In the genomic region with DNA sequence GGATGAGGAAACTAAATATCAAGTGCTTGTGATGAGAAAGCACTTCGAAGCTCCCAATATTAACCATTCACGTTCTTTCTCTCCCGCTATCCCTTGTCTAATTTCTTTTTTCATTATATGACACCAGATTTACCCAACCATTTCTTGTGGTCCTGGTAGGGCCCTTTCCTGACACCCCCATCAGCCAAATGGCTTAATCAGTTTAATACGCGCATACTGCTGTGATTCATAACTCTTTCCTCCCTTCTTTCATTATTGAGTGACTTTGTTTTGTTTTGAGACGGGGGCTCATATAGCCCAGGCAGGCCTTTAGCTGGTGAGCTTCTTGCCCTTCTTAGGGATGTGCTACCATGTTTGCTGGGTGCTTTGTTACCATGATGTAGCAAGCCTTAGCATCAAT, we compare ENCODE assay signal across 9 mouse cellular contexts. TPM values are rescaled to one million over a fixed set of nuclear protein-coding genes. Genes with fewer than 3 reads are reported as not detected.
DNase-seq lines count a peak whose midpoint lies in the region; ATAC-seq and TF ChIP-seq lines count a peak whose summit lies in the region.
"Had no signal": no experiment of that assay in that cellular context is flagged by ENCODE, and none has a peak within 500 bp of the region (broad histone marks: within the 10 kb centered on the region; RNA-seq: fewer than 3 reads in every experiment).

No protein-coding gene starts in this region.

- DNase-seq in testis, postnatal 14 days (ENCODE audit: low spot score), result no peak
- no peak for DNase-seq in liver, embryonic 13.5 days
- DNase-seq in frontal cortex, postnatal 36 days (ENCODE audit: low spot score in 2 of 2), result no peak
- no peak for DNase-seq in frontal cortex, postnatal 14 days (ENCODE audit: low spot score in 2 of 2)
- no peak for DNase-seq in spleen, postnatal 10 days (ENCODE audit: low spot score in 2 of 2)

- no peak for TF ChIP-seq CTCF in testis, adult 2 months (IDR thresholded peaks at IDR 0.05; ENCODE audit: control insufficient read depth, insufficient read depth, insufficient replicate concordance, low read depth, low read length)

- peak overlapping the region; percentile 78 for H3K4me2 ChIP-seq in liver, embryonic 13.5 days

- H3K9me3 ChIP-seq in erythroblast, embryonic 14.5 days (ENCODE audit: control insufficient read depth, low read length), result no peaks in the 10 kb centered on the region
- no peaks in the 10 kb centered on the region for H3K9me3 ChIP-seq in liver, embryonic 13.5 days (replicated peaks)

- 32% methylated on average over 6 of the region's 6 CpGs for WGBS in liver, embryonic 13.5 days (ENCODE audit: insufficient replicate concordance)

- no peaks in the 10 kb centered on the region for H3K27me3 ChIP-seq in erythroblast, embryonic 14.5 days (ENCODE audit: control insufficient read depth)
- H3K27me3 ChIP-seq in testis, adult 2 months (ENCODE audit: control insufficient read depth, insufficient read depth, low read length), result no peaks in the 10 kb centered on the region
- no peaks in the 10 kb centered on the region for H3K27me3 ChIP-seq in liver, embryonic 13.5 days

- H3K4me3 ChIP-seq in erythroblast, embryonic 14.5 days (replicated peaks), result peak overlapping the region; percentile 94
- peak overlapping the region; percentile 94; the same call in 1 of the 2 replicates for H3K4me3 ChIP-seq in testis, adult 2 months (ENCODE audit: control insufficient read depth, low read depth, low read length)
- peak overlapping the region; percentile 78 for H3K4me3 ChIP-seq in liver, embryonic 13.5 days (replicated peaks)

- H3K9ac ChIP-seq in liver, embryonic 13.5 days, result peak overlapping the region; percentile 90

- H3K27ac ChIP-seq in testis, adult 2 months (ENCODE audit: control insufficient read depth, insufficient read depth, low read depth, low read length), result peak overlapping the region; percentile 96
- H3K27ac ChIP-seq in liver, embryonic 13.5 days, result peak overlapping the region; percentile 99

- no peak for ATAC-seq in erythroblast, adult 5-6 weeks (replicated peaks; ENCODE audit: low FRiP score, poor library complexity, severe bottlenecking)
- no peak for ATAC-seq in liver, embryonic 13.5 days (ENCODE audit: low read depth)

- H3K4me1 ChIP-seq in erythroblast, embryonic 14.5 days (ENCODE audit: control insufficient read depth), result peaks cover 29% of the 10 kb centered on the region
- no peaks in the 10 kb centered on the region for H3K4me1 ChIP-seq in testis, adult 2 months (ENCODE audit: control insufficient read depth, insufficient read depth, low read length)
- peaks cover 25% of the 10 kb centered on the region for H3K4me1 ChIP-seq in liver, embryonic 13.5 days (replicated peaks)

- peaks cover 30% of the 10 kb centered on the region for H3K36me3 ChIP-seq in erythroblast, embryonic 14.5 days (ENCODE audit: control insufficient read depth)
- no peaks in the 10 kb centered on the region for H3K36me3 ChIP-seq in testis, adult 2 months (ENCODE audit: control insufficient read depth, insufficient read depth, low read length)
- peaks cover 26% of the 10 kb centered on the region for H3K36me3 ChIP-seq in liver, embryonic 13.5 days

- no peak for TF ChIP-seq POLR2A in testis, adult 2 months (IDR thresholded peaks at IDR 0.05; ENCODE audit: control insufficient read depth, low read depth, low read length)

RNA-seq across cellular contexts. Expression of a gene that starts 0.4 kb away (rescaled TPM):
- polyA plus RNA-seq in erythroblast, embryonic 14.5 days (2012), result 0.90 and 1.8 TPM in 2 replicates
- 9.0 and 13.6 TPM in 2 replicates for total RNA-seq in erythroblast, adult 5-6 weeks (2015; ENCODE audit: low replicate concordance)
- total RNA-seq in erythroblast, adult 5-6 weeks (2017; ENCODE audit: low replicate concordance), result 25.9 and 26.5 TPM in 2 replicates
- polyA plus RNA-seq in testis, adult 2 months (2012; rRNA removed), result 26.3 and 27.6 TPM in 2 replicates
- 21.3 and 28.2 TPM in 2 replicates for polyA plus RNA-seq in liver, embryonic 13.5 days (2015; fragmentation: Nextera tagmentation; extraction: Ambion mirVana)

RNA-seq across cellular contexts. Expression of a gene that starts 9.3 kb away (rescaled TPM):
- polyA plus RNA-seq in erythroblast, embryonic 14.5 days (2012), result 9.3 and 11.8 TPM in 2 replicates
- total RNA-seq in erythroblast, adult 5-6 weeks (2015; ENCODE audit: low replicate concordance), result 39.6 and 51.6 TPM in 2 replicates
- 50.6 and 66.1 TPM in 2 replicates for total RNA-seq in erythroblast, adult 5-6 weeks (2017; ENCODE audit: low replicate concordance)
- 18.7 and 19.1 TPM in 2 replicates for polyA plus RNA-seq in testis, adult 2 months (2012; rRNA removed)
- 19.9 and 20.4 TPM in 2 replicates for polyA plus RNA-seq in liver, embryonic 13.5 days (2015; fragmentation: Nextera tagmentation; extraction: Ambion mirVana)

RNA-seq across cellular contexts. Expression of a gene that starts 36.6 kb away (rescaled TPM):
- not detected in 2 replicates for polyA plus RNA-seq in erythroblast, embryonic 14.5 days (2012)
- total RNA-seq in erythroblast, adult 5-6 weeks (2015; ENCODE audit: low replicate concordance), result not detected in 2 replicates
- not detected in 2 replicates for total RNA-seq in erythroblast, adult 5-6 weeks (2017; ENCODE audit: low replicate concordance)
- polyA plus RNA-seq in testis, adult 2 months (2012; rRNA removed), result 471 and 495 TPM in 2 replicates
- not detected in 2 replicates for polyA plus RNA-seq in liver, embryonic 13.5 days (2015; fragmentation: Nextera tagmentation; extraction: Ambion mirVana)

RNA-seq across cellular contexts. Expression of a gene that starts 51.2 kb away (rescaled TPM):
- polyA plus RNA-seq in erythroblast, embryonic 14.5 days (2012), result not detected in 2 replicates
- total RNA-seq in erythroblast, adult 5-6 weeks (2015; ENCODE audit: low replicate concordance), result not detected in 2 replicates
- not detected in 2 replicates for total RNA-seq in erythroblast, adult 5-6 weeks (2017; ENCODE audit: low replicate concordance)
- 36.0 and 46.9 TPM in 2 replicates for polyA plus RNA-seq in testis, adult 2 months (2012; rRNA removed)
- not detected in 2 replicates for polyA plus RNA-seq in liver, embryonic 13.5 days (2015; fragmentation: Nextera tagmentation; extraction: Ambion mirVana)
- total RNA-seq: left cerebral cortex, postnatal 10 days had no signal

Comparison
In these comparisons a context has a peak if more than half of its experiments do, and no peak if none do; other contexts are left out.
1. RNA of a gene that starts 36.6 kb away (polyA plus RNA-seq): 471 to 495 TPM in testis, adult 2 months; not detected in erythroblast, embryonic 14.5 days and not detected in liver, embryonic 13.5 days; every median in the first group is over 100 times any median in the second.
2. Peak in every context shown above with its lines, with median percentiles within 50 percentile points of each other: H3K4me3 ChIP-seq.